Mouse (Mus musculus): ENCODE results near the gene BC034090.
A peak's percentile ranks its signal among the peaks of the same experiment; 100 is the strongest.

The BC034090 gene

DNA sequence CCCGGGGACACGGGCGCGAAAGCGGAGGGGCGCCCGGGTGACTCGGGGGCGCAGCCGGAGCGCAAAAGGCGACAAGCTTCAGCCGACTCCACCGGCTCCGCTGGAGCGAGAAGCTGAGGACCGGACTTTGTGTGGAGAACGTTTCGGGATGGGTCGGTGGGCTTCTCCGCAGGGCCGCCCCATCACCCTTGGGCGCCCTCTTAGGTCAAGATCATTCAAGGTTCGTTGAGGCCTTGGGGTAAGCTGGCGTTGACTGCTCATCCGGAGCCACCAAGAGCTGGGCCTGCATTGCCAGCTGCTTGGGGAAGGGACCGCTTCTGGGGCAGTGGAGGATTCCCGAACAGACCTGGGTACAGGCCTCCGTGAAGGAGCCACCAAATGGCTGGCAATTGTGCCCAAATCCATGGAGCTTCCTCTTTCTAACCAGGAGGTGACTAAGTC, 547 bp upstream of the BC034090 start:
- no peak for DNase-seq (ENCODE audit: low read depth, low spot score)

GRCm38 (mm10) chr1:155242488-155242745, 1.8 kb downstream of the BC034090 start:
- no peak for DNase-seq (ENCODE audit: low read depth, low spot score)

DNA sequence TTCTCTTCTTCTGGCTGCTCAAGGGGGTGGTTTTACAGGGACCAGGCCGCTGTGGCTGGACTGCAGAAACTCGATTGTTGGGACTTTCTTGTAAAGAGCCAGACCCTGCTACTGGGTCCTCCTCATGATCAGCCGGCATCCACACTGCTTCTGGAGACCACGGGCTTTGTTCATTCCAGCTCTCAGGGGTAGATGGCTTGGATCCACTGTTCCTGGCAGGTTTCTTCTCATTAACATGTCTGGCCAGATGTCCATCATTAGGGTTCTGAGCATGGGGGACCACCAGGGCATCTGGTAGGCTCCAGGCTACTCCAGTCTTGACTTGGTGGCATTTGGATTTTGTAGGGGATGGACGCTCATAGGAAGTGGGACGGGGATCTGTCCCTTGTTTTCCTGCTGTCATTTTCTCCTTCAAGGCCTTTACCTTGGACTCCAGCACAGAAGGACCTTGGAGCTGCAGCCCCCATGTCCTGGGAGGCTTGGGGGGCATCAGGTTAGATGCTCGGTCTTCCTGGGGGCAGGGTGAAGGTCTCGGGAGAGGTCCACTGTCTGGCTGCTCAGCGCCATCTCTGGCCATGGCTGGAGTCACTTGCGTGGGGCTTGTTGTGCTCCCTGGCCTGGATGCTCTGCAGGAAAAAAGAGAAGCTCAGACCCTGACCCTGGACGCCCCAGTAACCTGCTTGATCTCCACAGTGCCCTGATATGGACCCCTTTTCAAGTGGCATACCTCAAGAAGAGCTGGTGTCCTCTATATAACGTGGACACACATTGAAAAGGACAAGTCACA, 2.4 kb downstream of the BC034090 start:
- DNase-seq (ENCODE audit: low read depth, low spot score): no peak

DNA sequence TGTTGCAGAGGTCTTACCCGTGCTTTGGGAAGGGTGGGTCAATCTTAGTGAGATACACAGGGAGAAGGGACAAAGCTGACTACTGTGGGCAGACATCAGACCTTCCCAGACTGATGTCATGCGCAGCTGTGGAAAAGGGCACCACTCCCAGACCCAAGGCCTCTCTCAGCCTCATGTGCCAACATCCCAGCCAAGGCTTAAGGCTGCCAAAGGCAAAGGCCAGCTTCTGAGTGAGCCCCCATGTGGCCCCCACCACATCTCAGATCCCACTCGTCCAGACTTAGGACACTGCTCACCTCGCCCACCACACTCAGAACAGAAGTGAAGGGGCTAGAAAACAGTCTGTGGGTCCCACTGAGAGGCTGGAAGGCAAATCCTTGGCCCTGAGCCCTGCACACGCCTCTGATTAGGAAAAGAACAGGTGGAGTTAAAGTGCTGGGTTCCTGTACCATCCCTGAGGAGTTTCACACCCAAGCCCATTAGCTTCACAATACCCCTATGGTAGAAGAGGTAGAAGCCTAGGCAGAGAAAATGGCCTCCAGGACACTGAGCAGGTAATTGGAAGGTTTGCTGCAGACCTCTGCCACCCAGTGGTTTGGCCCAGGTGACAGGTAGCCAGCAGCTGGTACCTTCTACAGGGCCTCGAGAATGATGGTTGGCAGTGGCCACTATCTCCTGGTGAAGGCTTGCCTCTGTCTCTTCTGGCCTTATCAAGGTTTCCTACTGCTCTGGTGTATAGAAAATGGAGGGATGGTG, 4.1 kb downstream of the BC034090 start:
- no peak for DNase-seq (ENCODE audit: low read depth, low spot score)

DNA sequence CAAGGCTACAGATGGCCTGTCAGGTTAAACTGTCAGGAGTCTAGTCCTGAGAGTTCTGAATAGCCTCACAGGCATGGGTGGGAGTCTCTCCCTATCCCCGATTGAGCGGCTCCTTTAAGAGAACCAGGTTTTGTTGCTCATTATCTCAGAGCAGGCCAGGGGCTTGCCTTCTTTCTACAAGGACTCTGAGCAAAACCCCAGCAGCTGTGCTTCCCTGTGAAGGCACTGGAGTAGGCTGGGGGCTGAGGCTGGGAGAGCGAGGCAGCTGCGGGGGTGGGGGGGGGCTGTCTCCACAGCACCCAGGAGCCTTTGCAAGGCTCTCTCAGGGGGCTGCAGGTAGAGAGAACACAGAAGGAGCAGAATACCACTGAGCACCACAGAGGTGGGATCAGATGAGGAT, 5.1 kb downstream of the BC034090 start:
- DNase-seq (ENCODE audit: low read depth, low spot score): no peak

DNA sequence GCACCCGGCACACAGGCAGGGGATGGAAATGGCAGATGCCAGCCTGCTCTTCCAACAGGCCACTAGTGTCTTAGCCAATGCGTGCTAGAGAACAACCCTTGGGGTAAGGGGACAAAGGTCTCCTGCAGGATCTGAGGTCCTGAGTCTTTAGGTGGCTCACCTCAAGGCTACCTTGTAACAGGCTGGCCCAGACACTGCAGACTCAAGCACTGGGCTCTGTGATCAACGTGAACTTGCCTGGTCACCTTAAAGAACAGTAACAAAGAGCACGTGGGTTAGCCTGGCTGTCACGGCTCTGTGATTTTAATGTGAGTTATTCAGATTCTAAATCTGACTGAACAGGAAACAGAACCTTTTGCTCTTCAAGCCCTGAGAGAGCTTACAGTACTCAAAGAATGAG, 6.1 kb downstream of the BC034090 start:
- DNase-seq (ENCODE audit: low read depth, low spot score): no peak

GRCm38 (mm10) chr1:155237390-155237789, 6.9 kb downstream of the BC034090 start:
- DNase-seq (ENCODE audit: low read depth, low spot score): no peak

GRCm38 (mm10) chr1:155236306-155237024, 7.8 kb downstream of the BC034090 start:
- DNase-seq (ENCODE audit: low read depth, low spot score): no peak

GRCm38 (mm10) chr1:155235641-155236040, 8.6 kb downstream of the BC034090 start:
- no peak for DNase-seq (ENCODE audit: low read depth, low spot score)

GRCm38 (mm10) chr1:155233931-155234607, 10.2 kb downstream of the BC034090 start:
- DNase-seq (ENCODE audit: low read depth, low spot score): no peak

GRCm38 (mm10) chr1:155233378-155233777, 10.9 kb downstream of the BC034090 start:
- DNase-seq (ENCODE audit: low read depth, low spot score): no peak

DNA sequence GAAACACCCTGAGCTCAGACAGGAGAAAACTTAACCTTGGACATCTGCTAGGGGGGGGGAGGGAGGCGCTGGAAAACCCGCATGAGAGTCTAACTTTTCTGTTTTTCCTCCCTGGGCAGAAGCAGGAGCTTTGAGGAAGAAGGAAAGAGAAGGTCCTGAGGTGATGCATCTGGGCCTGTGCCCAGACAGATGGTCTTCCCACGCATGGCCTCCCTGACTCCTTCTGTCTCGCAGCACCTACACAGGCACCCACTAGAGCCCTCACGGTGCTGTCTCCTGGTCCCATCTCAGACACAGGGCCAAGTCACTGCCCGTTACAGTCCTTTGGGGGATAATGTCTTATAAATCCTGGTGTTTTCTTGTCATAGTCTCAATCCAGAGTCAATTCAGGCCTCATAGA, 11.5 kb downstream of the BC034090 start:
- DNase-seq (ENCODE audit: low read depth, low spot score): no peak

- DNase-seq (ENCODE audit: low read depth, low spot score): no peak
Observed at GRCm38 (mm10) chr1:155232385-155232784, 11.9 kb downstream of the BC034090 start.

GRCm38 (mm10) chr1:155229464-155230411, 14.5 kb downstream of the BC034090 start:
- DNase-seq (ENCODE audit: low read depth, low spot score): no peak

DNA sequence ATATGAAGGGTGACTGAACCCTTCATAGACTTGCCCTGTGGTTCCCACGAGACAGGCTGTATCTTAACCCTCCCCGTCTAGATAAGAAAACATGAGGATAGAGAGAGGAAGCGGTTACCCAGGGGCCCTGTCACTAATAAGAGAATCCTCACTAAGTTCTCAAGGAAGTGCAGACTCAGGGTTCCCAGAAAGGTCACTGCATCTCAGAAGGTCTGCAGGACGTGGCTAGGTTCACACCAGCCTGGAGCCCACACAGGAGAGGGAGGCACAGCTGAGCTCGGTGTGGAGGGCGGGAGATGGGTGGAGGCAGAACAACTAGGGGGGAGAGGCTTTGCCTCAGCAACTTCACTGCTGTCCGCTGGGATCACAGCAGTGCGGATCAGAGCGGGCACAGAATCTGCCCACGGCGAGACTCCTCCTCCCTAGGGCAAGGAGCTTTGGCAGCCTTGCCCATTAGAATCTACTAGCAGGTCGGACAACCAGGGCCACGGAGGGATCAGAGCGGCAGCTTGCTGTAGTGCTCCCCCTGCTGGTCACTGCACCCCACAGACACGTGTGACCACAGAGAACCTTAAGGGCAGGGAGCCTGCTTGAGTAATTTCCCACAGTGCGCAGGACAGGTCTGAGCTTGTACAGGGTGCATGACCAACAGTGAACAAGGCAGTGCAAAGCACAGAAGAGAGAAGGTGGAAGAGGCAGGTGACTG, 20.2 kb downstream of the BC034090 start:
- DNase-seq (ENCODE audit: low read depth, low spot score): peak; percentile 47

DNA sequence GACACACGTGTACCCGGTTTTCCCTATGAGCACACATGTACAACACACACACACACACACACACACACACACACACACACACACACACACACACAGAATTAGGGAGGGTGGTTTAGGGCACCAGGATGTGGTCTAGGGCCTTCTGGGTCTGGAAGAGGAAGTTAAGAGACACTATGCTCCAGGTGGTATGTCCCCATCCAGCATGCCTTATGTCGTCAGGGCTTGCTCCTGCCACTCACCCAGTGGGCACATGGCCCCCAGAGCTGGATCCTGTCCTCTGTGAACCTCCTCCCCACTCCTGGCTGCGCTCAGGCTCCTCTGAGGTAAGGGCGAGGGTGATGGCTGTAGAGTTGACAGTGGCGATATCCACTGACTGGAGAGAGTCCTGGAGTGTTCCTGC, 21.2 kb downstream of the BC034090 start:
- DNase-seq (ENCODE audit: low read depth, low spot score): no peak

DNA sequence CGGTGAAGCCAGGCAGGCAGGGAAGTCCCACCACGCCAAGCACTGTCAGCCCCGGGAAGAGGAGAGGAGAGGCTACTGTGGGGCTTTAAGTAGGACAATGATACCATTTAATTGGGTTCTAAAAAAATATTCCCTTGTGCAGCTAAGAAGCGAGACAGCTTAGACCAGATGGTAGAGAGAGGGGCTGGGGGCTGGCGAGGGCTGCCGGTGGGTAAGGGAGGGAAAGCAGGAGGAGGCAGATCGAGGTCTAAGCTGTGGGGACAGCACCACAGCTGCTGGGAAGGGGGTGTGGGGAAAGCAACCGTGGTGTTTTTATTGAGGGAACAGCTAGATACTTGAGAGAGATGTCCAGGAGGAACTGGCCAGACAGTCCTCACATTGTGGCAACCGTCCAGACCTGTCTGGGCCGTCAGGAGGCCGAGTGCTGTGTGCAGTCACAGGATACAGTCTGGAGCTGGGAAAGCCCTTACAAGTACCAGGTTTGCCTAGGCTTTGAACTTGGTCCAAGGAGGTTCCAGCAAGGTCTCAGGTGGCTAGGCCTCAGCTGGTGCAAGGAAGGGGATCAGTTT, 22.1 kb downstream of the BC034090 start:
- no peak for DNase-seq (ENCODE audit: low read depth, low spot score)

DNA sequence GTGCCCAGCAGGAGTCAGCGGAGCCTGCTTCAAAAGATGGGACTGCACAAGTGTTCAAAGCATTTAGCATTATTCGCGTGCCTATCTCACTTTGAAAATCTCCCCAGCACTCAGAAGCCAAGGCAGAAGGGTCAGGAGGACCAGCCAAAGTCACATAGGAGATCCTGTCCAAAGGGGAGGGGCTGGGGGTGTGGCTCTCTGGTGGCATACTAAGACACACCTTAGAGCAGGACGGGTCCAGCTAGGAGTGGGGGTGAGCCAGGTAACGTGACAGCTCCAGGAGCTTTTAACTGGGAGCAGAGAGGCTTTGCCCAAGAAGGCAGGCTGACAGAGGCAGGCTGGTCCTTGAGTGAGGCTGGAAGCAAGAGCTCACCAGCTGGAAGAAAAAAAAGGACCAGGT, 25.3 kb downstream of the BC034090 start:
- DNase-seq (ENCODE audit: low read depth, low spot score): no peak

- DNase-seq (ENCODE audit: low read depth, low spot score): peak; percentile 17
Observed at GRCm38 (mm10) chr1:155217865-155218541, 26.2 kb downstream of the BC034090 start.
